In genomic region chr8:72899321-72899720, GRCm38 (mm10) we compare ENCODE assay signal across 28 mouse cellular contexts.
"Had no signal": no experiment of that assay in that cellular context is flagged by ENCODE, and none has a peak within 500 bp of the region (broad histone marks: within the 10 kb centered on the region; RNA-seq: fewer than 3 reads in every experiment).

No protein-coding gene starts in this region.

- ATAC-seq: forebrain, embryonic 13.5 days; forebrain, embryonic 14.5 days; forebrain, embryonic 15.5 days; forebrain, postnatal 0 days had no signal

- H3K27me3 ChIP-seq: embryonic facial prominence, embryonic 12.5 days; embryonic facial prominence, embryonic 13.5 days; embryonic facial prominence, embryonic 15.5 days; forebrain, embryonic 12.5 days; forebrain, embryonic 13.5 days; forebrain, embryonic 15.5 days had no signal

- H3K36me3 ChIP-seq: embryonic facial prominence, embryonic 12.5 days; embryonic facial prominence, embryonic 13.5 days; embryonic facial prominence, embryonic 15.5 days; forebrain, embryonic 10.5 days; forebrain, embryonic 12.5 days; forebrain, embryonic 15.5 days; heart, embryonic 10.5 days had no signal

- H3K4me3 ChIP-seq: embryonic facial prominence, embryonic 12.5 days; embryonic facial prominence, embryonic 13.5 days; embryonic facial prominence, embryonic 15.5 days; erythroblast, embryonic 14.5 days; forebrain, embryonic 10.5 days; forebrain, embryonic 12.5 days; forebrain, embryonic 13.5 days; forebrain, embryonic 15.5 days; gastrocnemius, adult 2 months; heart, adult 2 months; heart, embryonic 10.5 days had no signal

- H3K9ac ChIP-seq: embryonic facial prominence, embryonic 12.5 days; embryonic facial prominence, embryonic 13.5 days; embryonic facial prominence, embryonic 15.5 days; forebrain, embryonic 12.5 days; forebrain, embryonic 13.5 days; forebrain, embryonic 15.5 days; forebrain, postnatal 0 days had no signal

- DNase-seq: cerebellum, adult 8-10 months; cerebellum, adult 9-10 months; cerebellum, adult 9-11 months; cerebellum, postnatal 10 days; cerebellum, postnatal 14 days; cerebellum, postnatal 25 days; cerebellum, postnatal 36 days; embryo, embryonic 11 days; forebrain, postnatal 0 days; gastrocnemius, adult 2 months; gastrocnemius, postnatal 10 days; gastrocnemius, postnatal 14 days; gastrocnemius, postnatal 25 days; gastrocnemius, postnatal 36 days; heart, adult 11 months; heart, adult 18-20 months; heart, adult 2 months had no signal

- H3K4me1 ChIP-seq: embryonic facial prominence, embryonic 12.5 days; embryonic facial prominence, embryonic 13.5 days; embryonic facial prominence, embryonic 15.5 days; forebrain, embryonic 10.5 days; forebrain, embryonic 12.5 days; forebrain, embryonic 13.5 days; forebrain, embryonic 15.5 days; heart, embryonic 10.5 days had no signal

- H3K4me2 ChIP-seq: embryonic facial prominence, embryonic 12.5 days; embryonic facial prominence, embryonic 13.5 days; embryonic facial prominence, embryonic 15.5 days; forebrain, embryonic 12.5 days; forebrain, embryonic 13.5 days; forebrain, embryonic 15.5 days; heart, embryonic 11.5 days had no signal

- H3K9me3 ChIP-seq: embryonic facial prominence, embryonic 12.5 days; embryonic facial prominence, embryonic 13.5 days; embryonic facial prominence, embryonic 15.5 days; forebrain, embryonic 10.5 days; forebrain, embryonic 12.5 days; forebrain, embryonic 13.5 days; forebrain, embryonic 15.5 days; heart, embryonic 10.5 days had no signal

- H3K27ac ChIP-seq: embryonic facial prominence, embryonic 12.5 days; embryonic facial prominence, embryonic 13.5 days; embryonic facial prominence, embryonic 15.5 days; forebrain, embryonic 10.5 days; forebrain, embryonic 12.5 days; forebrain, embryonic 13.5 days; forebrain, embryonic 15.5 days; gastrocnemius, adult 2 months; heart, adult 2 months; heart, embryonic 10.5 days had no signal
